Mouse (Mus musculus): Measurements from ENCODE around the gene Timm17b.
"Not testable (repeated sequence)": the region's sequence is repeated elsewhere in the genome, so short reads cannot be mapped to it uniquely, and the experiment has no call there.

Timm17b gene

GRCm38 (mm10) chrX:7898880-7899874 is at the start of gene Timm17b, which contains the start of gene Pqbp1:
Gene Timm17b, plus strand, starts transcription at chrX:7899357.
Gene Pqbp1, minus strand, starts transcription at chrX:7899269.
- DNase-seq (ENCODE audit: low read depth, low spot score) = peak; percentile 78

- DNase-seq (ENCODE audit: low read depth, low spot score) = peak; percentile 18
These were observed 44.6 kb upstream of the Timm17b start for GRCm38 (mm10) chrX:7854578-7854977.

GRCm38 (mm10) chrX:7859191-7859753 is 39.9 kb upstream of the Timm17b start:
- no peak for DNase-seq (ENCODE audit: low read depth, low spot score)

GRCm38 (mm10) chrX:7863181-7863580 is 36.0 kb upstream of the Timm17b start:
- DNase-seq (ENCODE audit: low read depth, low spot score) = no peak

GRCm38 (mm10) chrX:7864551-7864950 is 34.6 kb upstream of the Timm17b start:
- DNase-seq (ENCODE audit: low read depth, low spot score) = no peak

GRCm38 (mm10) chrX:7865343-7865742 is 33.8 kb upstream of the Timm17b start:
- no peak for DNase-seq (ENCODE audit: low read depth, low spot score)

- no peak for DNase-seq (ENCODE audit: low read depth, low spot score)
These were observed 33.4 kb upstream of the Timm17b start for GRCm38 (mm10) chrX:7865786-7866185.

GRCm38 (mm10) chrX:7867141-7867540 is 32.0 kb upstream of the Timm17b start:
- no peak for DNase-seq (ENCODE audit: low read depth, low spot score)

- DNase-seq (ENCODE audit: low read depth, low spot score) = no peak
These were observed 30.7 kb upstream of the Timm17b start for GRCm38 (mm10) chrX:7868506-7868905.

- no peak for DNase-seq (ENCODE audit: low read depth, low spot score)
These were observed 29.3 kb upstream of the Timm17b start for GRCm38 (mm10) chrX:7869826-7870225.

GRCm38 (mm10) chrX:7878007-7878419 is 21.1 kb upstream of the Timm17b start, which contains the start of gene Pim2:
Gene Pim2, plus strand, starts transcription at chrX:7878262.
- DNase-seq (ENCODE audit: low read depth, low spot score) = peak; percentile 71

- DNase-seq (ENCODE audit: low read depth, low spot score) = no peak
These were observed 20.7 kb upstream of the Timm17b start for GRCm38 (mm10) chrX:7878495-7878894.

GRCm38 (mm10) chrX:7879819-7880218 is 19.3 kb upstream of the Timm17b start:
- peak; percentile 52 for DNase-seq (ENCODE audit: low read depth, low spot score)

- DNase-seq (ENCODE audit: low read depth, low spot score) = peak; percentile 76
These were observed 15.2 kb upstream of the Timm17b start, which contains the start of gene Slc35a2 for GRCm38 (mm10) chrX:7883841-7884567. Gene Slc35a2, plus strand, starts transcription at chrX:7884028.

GRCm38 (mm10) chrX:7898211-7898610 is 946 bp upstream of the Timm17b start:
- DNase-seq (ENCODE audit: low read depth, low spot score) = no peak

GRCm38 (mm10) chrX:7904441-7904840 is 5.3 kb downstream of the Timm17b start:
- DNase-seq (ENCODE audit: low read depth, low spot score) = no peak

- no peak for DNase-seq (ENCODE audit: low read depth, low spot score)
These were observed 8.6 kb downstream of the Timm17b start, which contains the start of gene Gm10491 for GRCm38 (mm10) chrX:7907735-7908134. Gene Gm10491, minus strand, starts transcription at chrX:7907835.

- not testable (repeated sequence) for DNase-seq (ENCODE audit: low read depth, low spot score)
These were observed 10.1 kb downstream of the Timm17b start, which contains the start of gene Gm10490 for GRCm38 (mm10) chrX:7909242-7909641. Gene Gm10490, plus strand, starts transcription at chrX:7909542.

- DNase-seq (ENCODE audit: low read depth, low spot score) = no peak
These were observed 11.3 kb downstream of the Timm17b start for GRCm38 (mm10) chrX:7910473-7910872.

GRCm38 (mm10) chrX:7915669-7916068 is 16.5 kb downstream of the Timm17b start:
- DNase-seq (ENCODE audit: low read depth, low spot score) = not testable (repeated sequence)

GRCm38 (mm10) chrX:7917960-7918359 is 18.8 kb downstream of the Timm17b start:
- not testable (repeated sequence) for DNase-seq (ENCODE audit: low read depth, low spot score)
